Mouse (Mus musculus) heart, postnatal 4 days (tissue): ENCODE data around the gene Tmem51. TPM values are rescaled to one million over a fixed set of nuclear protein-coding genes. Genes with fewer than 3 reads are reported as not detected.
"Not testable (repeated sequence)": the region's sequence is repeated elsewhere in the genome, so short reads cannot be mapped to it uniquely, and the experiment has no call there.

Experiments used
- DNase-seq: peaks from one replicate; pipeline ENCODE4 v3.0.0; 2021
- total RNA-seq, 2 experiments: library from RNA; stranded (reverse); gene quantifications; 2 replicates each; pipeline ENCODE4 v1.2.3; 2021

Gene Tmem51
- total RNA-seq, 2 experiments from 2014 or later = 34.2 to 40.5 TPM

DNA sequence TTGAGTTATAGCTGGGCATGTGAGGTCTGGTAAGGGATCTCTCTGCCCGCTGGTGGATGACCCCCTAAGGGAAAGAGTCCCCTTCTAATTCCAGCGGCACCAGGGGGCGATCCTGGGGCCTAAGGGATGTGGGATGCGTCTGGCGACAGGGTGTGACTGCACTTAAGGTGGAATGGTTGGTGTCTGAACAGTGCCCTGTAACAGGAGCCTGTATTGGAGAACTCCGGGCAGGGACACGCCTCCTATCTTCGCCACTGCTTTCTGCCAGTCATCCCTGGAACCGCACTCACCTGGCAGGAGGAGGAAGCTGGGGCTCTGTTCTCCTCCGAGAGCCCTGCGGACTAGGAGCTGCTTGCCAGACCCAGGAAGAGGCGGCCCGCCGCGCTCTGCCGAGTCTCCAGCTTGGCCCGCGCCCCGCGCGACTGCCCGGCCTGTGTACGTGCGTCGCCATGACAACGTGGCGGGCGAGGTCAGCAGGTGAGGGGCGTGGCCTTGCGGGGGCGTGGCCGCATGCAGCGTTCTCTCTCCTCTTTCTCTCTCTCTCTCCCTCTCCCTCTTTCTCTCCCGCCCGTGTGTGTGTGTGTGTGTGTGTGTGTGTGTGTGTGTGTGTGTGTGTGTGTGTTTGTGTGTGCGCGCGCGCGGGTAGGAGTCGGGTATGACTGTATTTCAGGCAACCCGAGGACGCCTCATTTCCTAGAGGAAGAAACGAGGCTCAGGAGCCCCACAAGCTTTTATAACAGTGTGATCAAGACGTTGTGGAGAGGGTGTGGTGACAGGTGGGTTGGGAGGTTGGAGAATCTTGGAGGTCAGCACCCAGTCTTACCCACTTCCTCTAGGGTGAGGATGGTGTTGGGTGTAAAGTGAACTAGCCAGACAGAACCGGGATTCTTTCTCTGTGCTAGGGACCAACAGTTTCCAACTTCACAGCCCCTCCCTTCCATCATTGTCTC, 69.2 kb downstream of the Tmem51 start, which contains the start of gene Fhad1:
TSS of gene Fhad1 (minus strand) at position 424 of the 950 bp plus-strand sequence.
- peak; percentile 84 for DNase-seq

DNA sequence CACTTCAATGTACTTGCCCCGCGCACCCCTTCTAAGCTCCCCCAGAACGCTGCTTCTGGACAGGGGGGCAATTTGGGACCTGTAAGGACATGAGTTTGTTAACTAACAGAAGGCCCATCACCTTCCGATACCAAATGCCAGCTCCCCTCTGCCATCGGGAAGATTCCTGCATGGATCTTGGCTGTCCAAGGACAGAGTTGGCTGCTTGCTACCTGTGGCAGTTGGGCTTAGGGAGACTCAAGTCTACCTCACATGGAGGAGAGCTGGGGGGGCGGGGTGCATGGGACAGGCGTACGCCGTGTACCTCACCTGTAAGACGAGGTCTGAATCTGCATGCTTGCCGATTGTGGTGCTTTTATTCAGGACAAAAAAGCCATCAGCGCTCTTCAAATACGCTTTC, 72.9 kb downstream of the Tmem51 start:
- DNase-seq = no peak

- no peak for DNase-seq
These were observed 73.7 kb downstream of the Tmem51 start for GRCm38 (mm10) chr4:142010441-142010840.

DNA sequence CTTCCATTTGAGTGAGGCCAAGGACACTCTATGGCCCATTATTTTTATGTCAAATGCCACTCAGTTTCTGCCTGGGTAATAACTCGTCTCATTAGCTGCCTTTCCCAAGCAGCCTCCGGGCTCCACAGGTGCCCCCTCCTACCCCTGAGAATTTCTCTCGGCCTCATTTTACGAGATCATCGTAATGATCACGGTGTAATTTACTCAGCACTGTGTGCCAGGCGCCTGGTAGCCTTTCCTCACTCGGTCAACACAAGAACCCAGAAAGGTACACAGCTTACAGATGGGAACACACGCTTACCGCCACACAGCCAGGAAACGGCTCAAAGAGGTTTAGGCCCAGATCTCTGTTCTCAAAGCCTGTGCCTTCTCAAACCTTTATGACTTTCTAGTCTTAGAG, 75.9 kb downstream of the Tmem51 start:
- no peak for DNase-seq

DNA sequence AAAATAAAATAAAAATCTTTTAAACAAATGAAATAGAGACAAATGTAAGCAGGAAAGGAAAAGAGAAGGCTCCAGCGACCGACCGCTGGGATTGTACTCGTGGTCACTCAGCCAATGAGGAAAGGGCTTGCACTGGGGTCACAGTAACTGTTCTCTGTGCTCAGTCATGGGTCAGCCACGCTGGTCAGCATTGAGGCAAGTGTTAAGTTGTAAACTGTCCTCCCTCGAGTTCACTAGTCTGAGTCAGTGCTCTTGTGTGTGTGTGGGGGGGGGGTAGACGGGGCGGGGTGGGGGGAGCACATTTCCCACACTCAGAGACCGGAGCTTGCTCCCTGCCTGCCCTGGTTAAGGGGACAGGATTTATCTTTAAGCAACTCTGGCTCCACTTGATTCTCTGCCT, 83.5 kb downstream of the Tmem51 start:
- DNase-seq = no peak

DNA sequence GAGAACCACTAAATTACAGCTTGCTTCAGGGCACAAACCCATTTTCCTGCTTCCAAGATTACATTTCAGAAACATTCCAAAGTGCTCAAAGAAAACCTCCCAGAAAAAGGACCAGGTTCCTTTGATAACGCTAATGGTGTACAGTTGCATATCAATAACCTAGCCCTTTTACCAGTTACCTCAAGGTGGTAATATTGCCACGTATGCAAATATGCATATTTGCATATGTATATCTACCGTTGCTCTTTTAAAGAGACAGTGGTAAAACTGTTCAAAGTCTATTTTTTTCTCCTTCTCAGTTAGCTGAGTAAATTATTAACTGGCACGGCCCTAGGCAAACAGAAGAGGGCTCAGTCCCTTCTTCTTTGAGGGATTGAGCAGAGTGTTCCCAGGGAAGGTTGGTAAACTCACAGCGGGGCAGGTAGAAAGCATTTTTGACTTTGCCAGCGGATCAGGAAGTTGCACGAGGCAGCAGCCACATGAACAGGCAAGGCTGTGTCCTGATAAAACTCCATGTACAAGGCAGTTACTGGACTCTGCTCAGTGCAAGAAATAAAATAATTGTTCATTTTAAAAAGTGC, 84.5 kb downstream of the Tmem51 start:
- DNase-seq = no peak

- DNase-seq = no peak
These were observed 85.8 kb downstream of the Tmem51 start for GRCm38 (mm10) chr4:141998282-141998821.

- no peak for DNase-seq
These were observed 87.2 kb downstream of the Tmem51 start for GRCm38 (mm10) chr4:141996880-141997279.

DNA sequence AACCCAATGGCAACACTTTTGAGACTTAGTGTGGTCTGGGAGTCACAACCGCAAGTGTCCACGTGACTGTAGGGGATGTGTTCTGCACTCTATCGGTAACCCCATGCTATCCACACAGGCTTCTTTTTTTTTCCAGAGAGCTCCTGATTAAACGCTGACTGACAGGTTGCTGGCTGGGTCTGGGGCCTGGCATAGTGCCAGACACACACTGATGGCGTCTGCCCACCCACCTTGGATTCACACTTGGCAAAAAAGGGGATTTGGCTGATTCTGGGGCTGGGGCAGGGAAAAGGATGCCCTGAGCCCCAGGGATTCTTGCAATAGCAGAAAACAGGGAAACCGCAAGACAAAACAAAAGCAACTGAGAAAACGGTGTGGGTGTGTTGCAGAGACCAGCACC, 88.0 kb downstream of the Tmem51 start:
- no peak for DNase-seq

DNA sequence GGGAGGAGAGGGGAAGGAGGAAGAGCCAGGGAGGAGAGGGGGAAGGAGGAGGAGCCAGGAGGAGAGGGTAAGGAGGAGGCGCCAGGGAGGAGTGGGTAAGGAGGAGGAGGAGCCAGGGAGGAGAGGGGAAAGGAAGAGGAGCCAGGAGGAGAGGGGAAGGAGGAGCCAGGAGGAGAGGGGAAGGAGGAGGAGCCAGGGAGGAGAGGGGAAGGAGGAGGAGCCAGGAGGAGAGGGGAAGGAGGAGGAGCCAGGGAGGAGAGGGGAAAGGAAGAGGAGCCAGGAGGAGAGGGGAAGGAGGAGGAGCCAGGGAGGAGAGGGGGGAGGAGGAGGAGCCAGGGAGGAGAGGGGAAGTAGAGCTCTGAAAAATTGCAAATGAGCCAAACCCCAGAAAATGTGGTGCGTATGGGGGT, 90.0 kb downstream of the Tmem51 start:
- DNase-seq = not testable (repeated sequence)

DNA sequence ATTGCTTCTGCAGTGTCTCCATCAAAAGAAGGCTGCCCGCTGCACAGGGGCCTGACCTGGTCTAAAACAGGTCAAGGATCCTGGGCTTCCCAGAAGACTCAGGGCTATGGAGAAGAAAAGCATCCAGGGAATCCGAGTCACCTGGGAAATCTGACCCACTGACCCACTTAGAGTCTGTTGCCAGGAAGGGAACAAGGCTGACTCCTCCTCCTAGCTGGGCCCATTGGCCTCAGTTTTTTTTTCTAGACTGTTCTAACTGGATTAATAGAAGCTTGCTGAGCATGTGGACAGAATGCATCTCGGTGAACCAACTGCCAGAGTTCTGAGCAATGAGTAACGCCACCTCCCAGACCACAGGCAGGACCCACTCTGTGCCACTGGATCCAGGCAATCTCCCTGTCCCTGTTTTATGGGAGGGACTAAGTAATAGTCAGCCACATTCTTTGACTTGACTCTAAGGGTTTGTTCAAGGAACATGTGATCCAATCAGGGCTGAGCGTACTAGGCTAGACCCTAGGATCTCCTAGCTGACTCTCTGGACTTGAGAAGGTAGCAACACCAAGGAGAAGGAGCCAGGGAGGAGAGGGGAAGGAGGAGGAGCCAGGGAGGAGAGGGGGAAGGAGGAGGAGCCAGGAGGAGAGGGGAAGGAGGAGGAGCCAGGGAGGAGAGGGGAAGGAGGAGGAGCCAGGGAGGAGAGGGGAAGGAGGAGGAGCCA, 90.6 kb downstream of the Tmem51 start:
- no peak for DNase-seq

GRCm38 (mm10) chr4:141992530-141993204, 91.4 kb downstream of the Tmem51 start:
- no peak for DNase-seq

GRCm38 (mm10) chr4:141988178-141988577, 95.9 kb downstream of the Tmem51 start:
- no peak for DNase-seq

GRCm38 (mm10) chr4:141983689-141984088, 100.4 kb downstream of the Tmem51 start:
- no peak for DNase-seq

DNA sequence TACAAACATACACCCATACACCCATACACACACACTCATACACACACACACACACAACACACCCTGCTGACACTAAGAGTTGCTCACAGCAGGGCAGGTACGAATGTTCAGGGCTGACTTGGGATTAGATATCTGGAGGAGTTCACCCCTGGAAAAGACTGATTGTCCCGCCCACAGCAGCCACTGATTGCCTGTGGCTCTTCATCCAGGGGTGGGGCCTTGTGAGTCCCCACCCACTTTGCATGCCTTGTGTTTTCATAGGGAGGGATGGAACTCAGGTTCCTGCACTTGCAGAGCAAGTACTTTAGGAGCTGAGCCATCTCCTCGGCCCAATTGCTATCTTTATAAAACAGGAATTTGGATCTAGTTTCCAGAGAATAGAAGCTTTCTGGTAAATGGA, 102.6 kb downstream of the Tmem51 start:
- no peak for DNase-seq

Other genes with a start within 250 kb of the Tmem51 start
- not detected for gene Ctrc, start 237.9 kb downstream of the Tmem51 start, total RNA-seq
- gene Efhd2, start 209.4 kb downstream of the Tmem51 start, total RNA-seq = 10 to 100 TPM; 46.5 to 50.5 TPM
- gene Fhad1, start 69.2 kb downstream of the Tmem51 start, total RNA-seq = 1 to 10 TPM; 1.2 to 1.4 TPM
- gene Kazn, start 155.1 kb upstream of the Tmem51 start, total RNA-seq = 1 to 10 TPM; 7.5 to 7.7 TPM